Mouse (Mus musculus) stomach, embryonic 15.5 days (tissue): ENCODE measurements around the gene Vps16. TPM values are rescaled to one million over a fixed set of nuclear protein-coding genes. Genes with fewer than 3 reads are reported as not detected.

Experiments
- polyA plus RNA-seq: library from polyadenylated mRNA; unstranded; fragments of >200 nt; fragmentation: Nextera tagmentation; extraction: Ambion mirVana; gene quantifications from 2 replicates; pipeline ENCODE4 v1.2.1, GENCODE M21; 2015

Vps16 gene
- polyA plus RNA-seq, 1 experiment from 2014 or later, result 78.8 TPM

Other genes starting within 250 kb of the Vps16 start
- 518 and 527 TPM in 2 replicates for gene Snrpb, start 244.9 kb upstream of the Vps16 start, polyA plus RNA-seq
- gene Tmc2, start 229.1 kb upstream of the Vps16 start, polyA plus RNA-seq, result 0.04 TPM in 1 of 2 replicates, not detected in the other
- gene Nop56, start 149.9 kb upstream of the Vps16 start, polyA plus RNA-seq, result 260 and 287 TPM in 2 replicates
- gene Idh3b, start 139.8 kb upstream of the Vps16 start, polyA plus RNA-seq, result 171 and 192 TPM in 2 replicates
- gene Ebf4, start 129.2 kb upstream of the Vps16 start, polyA plus RNA-seq, result 2.8 and 3.1 TPM in 2 replicates
- gene Cpxm1, start 26.8 kb upstream of the Vps16 start, polyA plus RNA-seq, result 46.4 and 47.5 TPM in 2 replicates
- gene Gm28372, start 19.1 kb upstream of the Vps16 start, polyA plus RNA-seq, result 0.14 TPM in 1 of 2 replicates, not detected in the other
- not detected in 2 replicates for gene 1700020A23Rik, start 19.1 kb upstream of the Vps16 start, polyA plus RNA-seq
- gene Tmem239, start 17.9 kb upstream of the Vps16 start, polyA plus RNA-seq, result 0.10 TPM in 1 of 2 replicates, not detected in the other
- gene Pced1a, start 362 bp downstream of the Vps16 start, polyA plus RNA-seq, result 11.1 and 14.0 TPM in 2 replicates
- 85.2 and 88.2 TPM in 2 replicates for gene Ptpra, start 25.9 kb downstream of the Vps16 start, polyA plus RNA-seq
- 80.8 and 87.4 TPM in 2 replicates for gene Mrps26, start 139.4 kb downstream of the Vps16 start, polyA plus RNA-seq
- not detected in 2 replicates for gene Oxt, start 151.8 kb downstream of the Vps16 start, polyA plus RNA-seq
- not detected in 2 replicates for gene Avp, start 158.2 kb downstream of the Vps16 start, polyA plus RNA-seq
- 13.6 and 15.2 TPM in 2 replicates for gene Fastkd5, start 205.7 kb downstream of the Vps16 start, polyA plus RNA-seq
- 10.4 and 11.4 TPM in 2 replicates for gene Ubox5, start 205.7 kb downstream of the Vps16 start, polyA plus RNA-seq
- 9.9 and 11.9 TPM in 2 replicates for gene Lzts3, start 218.5 kb downstream of the Vps16 start, polyA plus RNA-seq
- gene Ddrgk1, start 240.3 kb downstream of the Vps16 start, polyA plus RNA-seq, result 70.3 and 71.6 TPM in 2 replicates
- gene Itpa, start 243.3 kb downstream of the Vps16 start, polyA plus RNA-seq, result 76.6 and 89.1 TPM in 2 replicates